Mouse (Mus musculus) embryonic facial prominence, embryonic 11.5 days (tissue): ENCODE results near the gene Eif6. TPM values are rescaled to one million over a fixed set of nuclear protein-coding genes. Genes with fewer than 3 reads are reported as not detected.

Experiments
- ATAC-seq: fragments of 200-750 bp; cut with Nextera tagmentation; replicated peaks from 2 replicates; pipeline ENCODE4 v1.8.0; 2017; ENCODE audit warnings: low read depth; ENCODE audit not compliant: insufficient number of reproducible peaks, low FRiP score, low TSS enrichment
- DNase-seq: peaks from one replicate; pipeline ENCODE4 v3.0.0-alpha.2; 2015; ENCODE audit warnings: low spot score
- H3K27ac ChIP-seq: fragments of 300-500 bp; sonication (generic); replicated peaks from 2 replicates; pipeline ENCODE4 v1.5.1; 2014; ENCODE audit warnings: mild to moderate bottlenecking, low read depth, low read length, control low read depth
- H3K27me3 ChIP-seq: fragments of 300-500 bp; sonication (generic); 2 replicates; pipeline ENCODE4 v1.6.1; 2014; ENCODE audit warnings: mild to moderate bottlenecking, low read length, moderate library complexity, mixed read lengths; ENCODE audit not compliant: control insufficient read depth, insufficient read depth
- H3K36me3 ChIP-seq: fragments of 300-500 bp; sonication (generic); replicated peaks from 2 replicates; pipeline ENCODE4 v1.6.1; 2014; ENCODE audit warnings: low read depth, mild to moderate bottlenecking, low read length, moderate library complexity, mixed read lengths; ENCODE audit not compliant: control insufficient read depth, insufficient read depth
- H3K4me1 ChIP-seq: fragments of 300-500 bp; sonication (generic); 2 replicates; pipeline ENCODE4 v1.6.1; 2014; ENCODE audit warnings: low read length, mixed read lengths; ENCODE audit not compliant: control insufficient read depth, insufficient read depth
- H3K4me2 ChIP-seq: fragments of 300-500 bp; sonication (generic); 2 replicates; pipeline ENCODE4 v1.6.1; 2014; ENCODE audit warnings: low read depth, mild to moderate bottlenecking, control low read depth, low read length, moderate library complexity
- H3K4me3 ChIP-seq: fragments of 300-500 bp; sonication (generic); 2 replicates; pipeline ENCODE4 v1.5.1; 2014; ENCODE audit warnings: low read depth, low read length, control low read depth
- H3K9ac ChIP-seq: fragments of 300-500 bp; sonication (generic); replicated peaks from 2 replicates; pipeline ENCODE4 v1.6.1; 2014; ENCODE audit warnings: mild to moderate bottlenecking, control low read depth, low read length
- H3K9me3 ChIP-seq: fragments of 300-500 bp; sonication (generic); replicated peaks from 2 replicates; pipeline ENCODE4 v1.6.1; 2016; ENCODE audit warnings: mild to moderate bottlenecking, low read length, inconsistent platforms, mixed read lengths; ENCODE audit not compliant: control insufficient read depth
- WGBS: fragments of 180-500 bp; shearing (Covaris S2); extraction: QIAGEN DNeasy Blood & Tissue Kit; methylation state at CpG from one replicate; pipeline ENCODE4 v1.1.7; 2014; 5-methylcytosine and 5-hydroxymethylcytosine counted together
- polyA plus RNA-seq: library from polyadenylated mRNA; unstranded; fragments of >200 nt; fragmentation: Nextera tagmentation; extraction: Ambion mirVana; gene quantifications from 2 replicates; pipeline ENCODE4 v1.2.1, GENCODE M21; 2014

Gene Eif6
- polyA plus RNA-seq, 1 experiment from 2014 or later: 198 TPM

DNA sequence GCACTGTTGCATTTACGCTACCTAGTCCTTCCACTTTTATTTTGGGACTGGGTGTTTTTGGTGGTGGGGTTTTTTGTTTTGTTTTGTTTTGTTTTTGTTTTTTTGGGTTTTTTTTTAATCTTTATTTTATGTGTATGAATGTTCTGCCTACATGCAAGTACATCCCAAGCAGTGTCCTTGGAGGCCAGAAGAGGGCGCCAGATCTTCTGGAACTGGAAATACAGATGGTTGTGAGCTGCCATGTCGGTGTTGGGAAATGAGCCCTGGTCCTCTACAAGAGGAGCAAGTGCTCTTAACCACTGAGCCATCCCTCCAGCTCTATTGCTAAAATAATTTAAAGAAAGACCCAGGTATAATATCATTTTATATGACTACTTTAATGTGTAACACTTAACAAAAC, 24.0 kb downstream of the Eif6 start:
- H3K36me3 ChIP-seq: no peaks in the 10 kb centered on the region
- no peak overlapping the region for H3K27ac ChIP-seq
- no peak overlapping the region for H3K4me2 ChIP-seq
- no peaks in the 10 kb centered on the region for H3K27me3 ChIP-seq
- H3K9ac ChIP-seq: no peak overlapping the region
- no peaks in the 10 kb centered on the region for H3K9me3 ChIP-seq
- no peaks in the 10 kb centered on the region for H3K4me1 ChIP-seq
- WGBS: 56% methylated on average over 3 of the region's 3 CpGs
- no peak for ATAC-seq
- no peak overlapping the region for H3K4me3 ChIP-seq
- DNase-seq: peak; percentile 5

DNA sequence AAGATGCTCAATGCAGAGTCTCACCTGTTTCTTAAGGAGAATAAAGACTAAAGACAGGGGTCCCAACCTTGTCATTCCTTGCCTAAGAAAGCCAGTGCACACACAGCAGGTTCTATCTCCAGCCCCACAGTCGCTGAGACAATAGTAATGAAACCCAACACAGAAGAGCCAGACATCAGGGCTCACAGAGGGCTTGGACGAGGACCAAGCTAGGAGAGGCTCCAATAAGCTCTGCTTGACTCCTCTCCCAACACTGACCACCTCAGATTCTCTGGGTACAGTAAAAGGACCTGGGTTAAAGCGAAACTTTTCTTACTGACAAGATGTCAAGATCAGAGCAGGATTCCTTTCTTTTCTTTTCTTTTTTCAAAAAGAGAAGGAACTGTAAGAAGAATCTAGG, 28.1 kb downstream of the Eif6 start:
- DNase-seq (no peak), ATAC-seq (no peak)
- Histone ChIP-seq H3K4me1 (no peaks in the 10 kb centered on the region), H3K9ac (no peak overlapping the region), H3K36me3 (no peaks in the 10 kb centered on the region), H3K4me3 (no peak overlapping the region), H3K9me3 (no peaks in the 10 kb centered on the region), H3K4me2 (no peak overlapping the region), H3K27ac (no peak overlapping the region), H3K27me3 (no peaks in the 10 kb centered on the region)
- 70% methylated on average over 3 of the region's 3 CpGs for WGBS

DNA sequence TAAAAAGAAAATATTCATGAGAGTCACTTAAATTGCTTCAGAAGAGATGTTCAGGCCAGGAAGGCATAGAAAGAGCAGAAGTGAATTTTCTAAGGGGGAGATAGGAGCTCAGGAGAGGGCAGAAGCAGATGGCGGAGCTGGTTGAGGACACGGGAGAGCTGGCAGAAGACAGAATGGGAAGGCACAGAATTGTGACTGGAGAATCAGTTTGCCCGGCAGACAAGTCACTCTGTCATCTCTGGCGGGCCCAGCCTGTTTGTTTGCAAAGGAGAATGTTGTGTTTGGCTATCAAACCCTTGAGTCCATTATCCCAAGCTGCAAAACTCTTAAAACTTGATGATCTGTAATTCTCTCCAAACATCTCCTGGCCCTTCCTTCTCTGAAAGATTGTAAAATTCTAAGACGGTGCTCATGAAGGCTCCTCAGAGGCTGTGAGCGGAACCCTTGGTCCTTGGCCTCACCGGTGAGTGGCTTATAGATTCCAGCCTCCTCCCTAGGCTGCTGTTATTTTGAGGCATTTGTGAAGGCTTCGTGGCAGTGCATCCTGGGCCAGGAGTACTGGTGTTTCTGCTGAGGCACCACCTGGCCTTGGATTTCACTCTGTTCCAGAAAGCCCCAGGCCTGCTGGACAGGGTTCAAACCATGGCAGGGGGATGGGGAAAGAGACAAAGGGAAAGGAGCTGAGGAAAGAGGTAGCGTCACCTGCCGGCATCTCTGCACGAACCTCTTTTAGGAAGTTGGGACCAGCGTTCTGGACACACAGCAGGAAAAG, 31.9 kb downstream of the Eif6 start:
- H3K27ac ChIP-seq: no peak overlapping the region
- DNase-seq: no peak
- H3K4me2 ChIP-seq: no peak overlapping the region
- no peaks in the 10 kb centered on the region for H3K27me3 ChIP-seq
- H3K4me1 ChIP-seq: no peaks in the 10 kb centered on the region
- no peaks in the 10 kb centered on the region for H3K36me3 ChIP-seq
- no peak for ATAC-seq
- no peak overlapping the region for H3K4me3 ChIP-seq
- H3K9me3 ChIP-seq: no peaks in the 10 kb centered on the region
- H3K9ac ChIP-seq: no peak overlapping the region
- WGBS: 90% methylated on average over 12 of the region's 12 CpGs

DNA sequence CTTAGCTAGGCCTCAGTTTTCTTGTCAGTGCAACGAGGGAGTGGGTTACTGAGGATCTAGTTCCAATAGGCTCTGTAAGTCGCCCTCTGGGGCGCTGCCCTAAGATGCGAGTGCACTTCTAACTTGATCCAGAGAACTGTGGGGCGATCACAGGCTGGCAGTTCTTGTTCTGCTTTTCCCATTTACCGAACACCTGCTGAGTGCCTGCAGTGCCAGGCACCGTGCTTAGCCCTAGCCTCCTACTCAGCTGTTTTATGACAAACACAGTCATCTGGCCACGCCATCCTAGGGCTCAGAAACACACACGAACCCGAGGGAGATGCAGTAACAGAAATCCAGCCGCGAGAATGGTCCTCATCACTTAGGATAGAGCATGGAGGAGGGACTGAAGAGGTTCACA, 33.8 kb downstream of the Eif6 start:
- H3K4me3 ChIP-seq: no peak overlapping the region
- no peaks in the 10 kb centered on the region for H3K9me3 ChIP-seq
- no peaks in the 10 kb centered on the region for H3K27me3 ChIP-seq
- H3K27ac ChIP-seq: no peak overlapping the region
- ATAC-seq: no peak
- no peak overlapping the region for H3K9ac ChIP-seq
- no peak overlapping the region for H3K4me2 ChIP-seq
- 29% methylated on average over 12 of the region's 12 CpGs for WGBS
- no peaks in the 10 kb centered on the region for H3K36me3 ChIP-seq
- H3K4me1 ChIP-seq: no peaks in the 10 kb centered on the region
- DNase-seq: no peak

DNA sequence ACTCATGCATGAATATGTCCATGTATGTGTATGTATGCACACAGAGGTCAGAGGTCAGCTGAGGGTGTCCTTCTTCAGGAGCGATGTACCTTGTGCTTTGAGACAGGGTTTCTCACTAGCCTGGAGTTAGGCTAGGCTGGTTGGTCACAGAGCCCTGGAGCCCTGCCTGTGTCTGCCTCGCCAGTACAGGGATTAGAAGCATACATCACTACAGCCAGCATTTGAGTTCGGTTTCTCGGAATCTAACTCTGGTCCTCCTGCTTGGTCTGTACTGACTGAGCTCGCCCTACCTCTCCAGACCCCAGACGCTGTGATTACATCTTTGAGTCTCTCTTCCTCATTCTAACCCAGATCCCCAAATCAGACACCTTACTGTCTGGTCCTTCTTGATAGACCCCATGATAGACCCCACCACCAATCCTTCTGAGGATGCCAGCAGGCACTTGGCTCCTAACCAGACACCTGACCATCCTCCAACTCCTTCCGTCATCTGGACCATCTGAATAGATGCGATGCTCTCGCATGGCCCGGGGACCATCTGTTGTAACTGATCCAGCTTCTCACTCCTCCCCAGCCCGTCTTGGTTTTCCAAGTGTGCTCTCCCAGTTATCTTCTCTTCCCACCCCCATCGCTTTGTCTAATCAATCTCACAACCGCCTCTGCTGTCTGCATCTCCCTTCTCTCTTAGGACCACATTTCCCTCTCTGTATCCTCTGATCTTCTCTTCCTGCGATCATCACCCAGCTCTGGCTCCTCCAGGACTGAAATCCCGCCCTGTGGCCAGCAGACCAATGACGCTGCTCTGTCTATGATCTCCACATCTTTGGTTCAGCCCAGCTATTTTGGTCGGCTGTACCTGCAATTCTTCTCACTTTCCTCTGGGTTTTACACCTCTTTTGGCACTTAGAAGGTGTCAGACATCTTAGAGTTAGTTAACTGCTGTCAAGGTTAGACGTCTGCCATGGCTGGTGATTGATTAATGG, 38.5 kb downstream of the Eif6 start:
- no peaks in the 10 kb centered on the region for H3K9me3 ChIP-seq
- no peaks in the 10 kb centered on the region for H3K4me1 ChIP-seq
- no peak overlapping the region for H3K9ac ChIP-seq
- no peaks in the 10 kb centered on the region for H3K27me3 ChIP-seq
- H3K4me3 ChIP-seq: no peak overlapping the region
- ATAC-seq (no peak), DNase-seq (no peak)
- 79% methylated on average over 18 of the region's 18 CpGs for WGBS
- H3K36me3 ChIP-seq: no peaks in the 10 kb centered on the region
- H3K27ac ChIP-seq: no peak overlapping the region
- H3K4me2 ChIP-seq: no peak overlapping the region

DNA sequence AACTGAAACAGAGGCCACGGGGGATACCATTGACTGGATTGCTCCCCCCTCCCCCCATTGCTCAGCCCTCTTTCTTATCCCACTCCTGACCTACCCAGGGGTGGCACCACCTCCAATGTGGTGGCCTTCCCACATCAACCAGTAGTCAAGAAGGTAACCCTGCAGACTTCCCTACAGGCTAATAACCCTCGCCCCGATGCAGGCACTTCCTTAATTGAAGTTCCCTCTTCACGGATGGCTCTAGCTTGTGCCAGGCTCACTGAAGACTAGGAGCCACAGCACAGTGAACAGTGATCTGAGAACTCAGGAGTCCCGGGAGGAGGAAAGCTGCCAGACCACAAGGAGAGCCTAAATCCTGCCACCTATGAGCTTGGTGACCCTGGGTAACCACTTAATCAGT, 39.8 kb downstream of the Eif6 start:
- Histone ChIP-seq H3K4me3 (no peak overlapping the region), H3K27me3 (no peaks in the 10 kb centered on the region), H3K9ac (no peak overlapping the region), H3K9me3 (no peaks in the 10 kb centered on the region), H3K4me2 (no peak overlapping the region), H3K36me3 (no peaks in the 10 kb centered on the region), H3K27ac (no peak overlapping the region), H3K4me1 (no peaks in the 10 kb centered on the region)
- WGBS: 78% methylated on average over 5 of the region's 5 CpGs
- ATAC-seq (no peak), DNase-seq (no peak)

DNA sequence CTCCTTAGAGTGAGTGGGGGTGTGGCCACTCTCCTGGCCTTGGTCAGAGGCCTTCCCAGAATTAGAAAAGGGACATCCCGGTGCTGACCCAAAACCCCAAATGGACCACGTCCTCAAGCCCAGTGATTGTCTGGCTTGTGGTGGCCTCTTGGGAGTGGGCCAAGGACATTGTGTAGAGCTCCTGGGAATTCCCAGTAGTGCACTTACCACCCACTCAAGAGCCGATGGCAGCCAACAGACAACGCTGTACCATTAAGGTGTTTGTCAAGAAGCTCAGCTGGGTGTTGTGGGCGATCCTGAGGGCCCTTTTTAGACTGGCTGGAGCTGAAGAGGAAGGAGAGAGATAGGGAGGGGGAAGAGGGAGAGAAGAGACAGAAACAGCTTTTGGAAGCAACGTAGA, 42.2 kb downstream of the Eif6 start:
- Histone ChIP-seq H3K27me3 (no peaks in the 10 kb centered on the region), H3K4me2 (no peak overlapping the region), H3K9me3 (no peaks in the 10 kb centered on the region), H3K9ac (no peak overlapping the region), H3K4me3 (no peak overlapping the region), H3K4me1 (no peaks in the 10 kb centered on the region), H3K27ac (no peak overlapping the region), H3K36me3 (no peaks in the 10 kb centered on the region)
- no peak for DNase-seq
- ATAC-seq: no peak
- 76% methylated on average over 6 of the region's 6 CpGs for WGBS

DNA sequence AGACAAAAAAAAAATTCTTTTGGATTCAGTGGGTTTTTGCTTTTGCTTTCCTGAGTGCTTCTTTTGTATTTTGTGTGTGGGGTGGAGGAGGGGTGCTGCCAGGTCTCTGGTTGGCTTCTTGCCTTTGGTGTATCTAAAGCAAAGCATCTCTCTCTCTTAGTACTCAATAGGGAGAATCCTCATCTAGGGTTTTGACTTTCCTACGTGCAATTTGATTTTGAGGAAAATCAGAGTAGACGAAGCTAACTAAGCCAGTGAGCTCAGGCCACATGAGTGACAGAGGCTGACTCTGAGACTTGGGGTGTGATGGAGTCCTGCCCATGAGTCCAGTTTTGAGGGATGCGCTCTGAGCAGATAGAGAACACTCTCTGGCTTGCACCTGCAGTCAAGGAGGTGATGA, 47.2 kb downstream of the Eif6 start:
- Histone ChIP-seq H3K9me3 (no peaks in the 10 kb centered on the region), H3K4me3 (no peak overlapping the region), H3K27me3 (peaks cover 9% of the 10 kb centered on the region), H3K4me1 (no peaks in the 10 kb centered on the region), H3K4me2 (no peak overlapping the region), H3K36me3 (no peaks in the 10 kb centered on the region), H3K27ac (no peak overlapping the region), H3K9ac (no peak overlapping the region)
- ATAC-seq: no peak
- 72% methylated on average over 3 of the region's 3 CpGs for WGBS
- DNase-seq: no peak
